Mouse (Mus musculus): ENCODE results near the gene Gas2l2.
A peak's percentile ranks its signal among the peaks of the same experiment; 100 is the strongest.

The Gas2l2 gene

DNA sequence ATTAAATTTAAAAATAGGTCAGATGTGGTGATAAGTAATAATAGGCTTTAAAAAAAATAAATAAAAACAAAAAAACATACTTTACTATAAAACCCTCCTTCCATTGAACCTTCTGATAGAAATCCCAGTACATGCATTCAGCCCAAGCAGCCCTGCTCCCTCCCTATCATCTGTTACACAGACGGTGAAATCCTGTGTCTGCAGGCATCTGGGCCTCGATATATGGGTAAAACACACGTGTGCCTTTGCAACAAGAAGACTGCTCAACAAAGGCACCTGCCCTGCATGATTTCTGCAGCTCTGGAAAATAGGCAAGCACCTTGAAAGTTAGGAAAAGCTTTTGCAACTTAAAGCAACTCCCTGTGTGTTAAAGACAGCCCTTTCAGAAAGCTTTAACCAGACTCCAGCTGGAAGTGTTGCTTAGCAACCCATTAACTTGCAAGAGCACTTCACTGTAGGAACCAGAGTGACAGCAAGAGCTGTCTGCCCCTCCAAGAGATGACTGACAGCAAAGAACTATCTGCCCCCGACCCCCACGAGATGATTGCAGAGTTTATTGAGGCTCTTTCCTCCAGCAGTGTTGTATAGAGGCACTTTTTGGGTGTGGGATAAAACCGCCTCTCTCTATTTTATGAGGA is 34.3 kb downstream of the Gas2l2 start:
- DNase-seq (ENCODE audit: low spot score), result peak; percentile 12

DNA sequence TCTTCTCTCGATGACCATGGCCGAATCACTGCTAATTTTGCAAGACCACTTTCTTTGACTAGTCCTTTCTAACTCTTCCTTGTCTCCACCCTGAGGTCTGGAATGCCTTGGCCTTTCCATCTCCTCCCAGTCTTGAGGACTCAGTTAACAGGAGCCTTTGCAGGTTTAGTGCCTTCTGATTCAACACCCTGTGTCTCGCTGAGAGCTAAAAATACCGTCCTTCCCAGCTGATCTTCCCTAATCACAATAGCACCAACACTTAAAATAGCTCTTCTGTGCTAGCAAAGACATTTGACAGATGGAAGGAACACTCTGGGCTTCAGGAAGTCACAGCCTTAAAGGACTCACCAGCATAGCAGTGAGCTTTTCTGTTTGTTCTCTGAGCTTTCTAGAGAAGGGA is 36.2 kb downstream of the Gas2l2 start:
- no peak for DNase-seq (ENCODE audit: low spot score)

DNA sequence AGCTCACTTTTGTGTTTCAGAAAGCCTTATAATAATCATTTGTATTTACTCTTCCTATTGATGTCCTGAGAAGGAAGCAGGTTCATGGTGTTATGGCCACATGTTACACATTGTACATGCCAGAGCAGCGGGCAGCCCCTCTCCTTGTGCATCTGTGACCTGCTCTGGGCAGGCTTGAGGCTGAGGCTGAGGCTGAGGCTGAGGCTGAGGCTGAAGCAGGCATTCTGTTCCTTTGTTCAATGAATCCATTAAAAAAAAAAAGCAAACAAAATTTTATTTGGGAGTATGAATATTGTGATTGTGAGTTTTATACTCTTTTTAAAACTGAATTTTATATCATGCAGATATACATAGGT is 45.7 kb downstream of the Gas2l2 start:
- DNase-seq (ENCODE audit: low spot score), result no peak

DNA sequence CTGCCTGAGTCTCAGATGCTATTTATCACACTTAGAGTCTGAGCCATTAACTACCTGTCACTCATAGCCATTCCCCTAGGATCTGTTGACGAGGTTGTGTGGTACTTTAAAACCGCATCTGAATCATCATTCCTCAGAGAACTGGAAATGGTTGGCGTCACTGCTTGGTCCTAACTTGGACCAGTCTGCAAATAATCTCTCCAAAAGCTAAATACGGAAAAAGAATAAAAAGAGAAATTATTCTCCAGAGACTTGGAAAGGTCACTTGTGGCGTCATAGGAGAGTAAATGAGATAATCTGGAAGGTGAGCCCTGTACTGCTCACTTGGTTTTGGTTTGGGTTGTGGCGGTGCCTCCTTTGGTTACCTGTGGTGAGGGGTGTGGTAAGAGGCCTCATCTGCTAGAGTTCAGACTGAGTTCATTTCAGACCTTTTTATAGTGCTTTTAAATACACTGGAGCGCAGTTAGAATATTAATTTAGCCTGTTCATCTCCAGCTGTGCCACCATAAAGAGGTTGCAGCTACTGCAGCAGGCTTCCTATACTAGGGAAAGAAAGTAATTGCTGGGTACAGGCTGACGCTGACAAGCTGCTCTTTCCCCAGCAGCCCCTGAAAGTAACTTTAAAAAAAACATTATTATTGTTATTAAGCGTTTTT is 46.3 kb downstream of the Gas2l2 start:
- DNase-seq (ENCODE audit: low spot score), result no peak

DNA sequence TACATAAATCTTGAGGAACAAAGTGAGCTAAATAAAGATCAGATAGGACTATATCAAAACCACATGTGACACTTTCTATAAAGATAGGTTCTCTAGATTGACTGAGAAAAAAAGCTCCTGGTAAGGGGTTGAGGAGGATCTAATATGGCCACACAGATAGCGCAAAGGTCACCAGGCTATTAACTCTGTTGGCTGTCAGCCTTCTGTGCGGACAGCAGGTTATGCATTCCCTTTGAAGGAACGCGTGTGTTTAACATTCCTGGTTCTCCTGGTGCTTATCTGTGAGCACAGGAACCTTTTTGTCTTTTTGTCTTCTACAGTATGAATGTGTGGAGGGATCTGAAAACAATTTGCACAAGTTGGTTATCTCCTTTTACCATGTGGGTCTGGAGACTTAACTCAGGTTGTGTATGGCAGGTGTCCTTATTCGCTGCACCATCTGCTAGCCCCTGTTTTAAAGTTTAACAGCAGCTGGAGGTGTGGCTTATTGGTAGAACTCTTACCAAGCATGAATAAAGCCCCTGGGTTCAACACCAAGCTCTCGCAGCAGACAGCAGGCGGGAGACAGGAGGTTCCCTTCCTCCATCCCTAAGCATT is 49.4 kb downstream of the Gas2l2 start:
- DNase-seq (ENCODE audit: low spot score), result no peak
